Mouse (Mus musculus) ES-E14 (cell line): ENCODE data around the gene Arnt2. TPM values are rescaled to one million over a fixed set of nuclear protein-coding genes. Genes with fewer than 3 reads are reported as not detected.

Experiments
- DNase-seq: peaks from one replicate; pipeline ENCODE4 v3.0.0-alpha.2; 2013; ENCODE audit warnings: low read depth, low spot score
- H3K27ac ChIP-seq: 2 replicates; pipeline ENCODE4 v1.5.1; 2012; ENCODE audit warnings: low read depth, mild to moderate bottlenecking, low read length, moderate library complexity, mixed read lengths; ENCODE audit not compliant: poor library complexity, insufficient read depth, severe bottlenecking
- H3K36me3 ChIP-seq: 2 replicates; pipeline ENCODE4 v1.6.1; 2012; ENCODE audit warnings: mild to moderate bottlenecking, low read length, moderate library complexity, mixed read lengths; ENCODE audit not compliant: control insufficient read depth, poor library complexity, insufficient read depth, severe bottlenecking
- H3K4me1 ChIP-seq, 2 experiments: fragments of 150-350 bp in 1 of 2; sonication (generic) in 1 of 2; 2 replicates each; pipeline ENCODE4 v1.6.1; 2012; ENCODE audit warnings: low read length in 2 of 2, mild to moderate bottlenecking in 1 of 2, mixed read lengths in 1 of 2; ENCODE audit not compliant: control insufficient read depth in 2 of 2, insufficient read depth in 2 of 2, poor library complexity in 1 of 2
- H3K4me3 ChIP-seq, 2 experiments: fragments of 150-350 bp in 1 of 2; sonication (generic) in 1 of 2; 2 replicates each; pipeline ENCODE4 v1.5.1; 2012; ENCODE audit warnings: low read length in 2 of 2, low read depth in 1 of 2, mild to moderate bottlenecking in 1 of 2, mixed read lengths in 1 of 2; ENCODE audit not compliant: insufficient read depth in 1 of 2, poor library complexity in 1 of 2, severe bottlenecking in 1 of 2
- H3K9ac ChIP-seq: 2 replicates; pipeline ENCODE4 v1.6.1; 2012; ENCODE audit warnings: low read depth, mild to moderate bottlenecking, low read length, mixed read lengths; ENCODE audit not compliant: poor library complexity, insufficient read depth, severe bottlenecking
- H3K9me3 ChIP-seq: fragments of 150-350 bp; sonication (generic); 2 replicates; pipeline ENCODE4 v1.6.1; 2012; ENCODE audit warnings: low read depth, mild to moderate bottlenecking, low read length; ENCODE audit not compliant: control insufficient read depth, insufficient read depth
- CHD2 ChIP-seq: IDR thresholded peaks from 2 replicates; pipeline ENCODE4 v1.6.1; 2014; ENCODE audit warnings: mild to moderate bottlenecking, low read depth, low read length, inconsistent platforms
- HCFC1 ChIP-seq: IDR thresholded peaks from 2 replicates; pipeline ENCODE4 v1.6.1; 2012; ENCODE audit warnings: low read length, inconsistent platforms, borderline replicate concordance; ENCODE audit not compliant: insufficient read depth
- MAFK ChIP-seq: IDR thresholded peaks from 2 replicates; pipeline ENCODE4 v1.6.1; 2014; ENCODE audit warnings: mild to moderate bottlenecking, low read depth, low read length, inconsistent platforms; ENCODE audit not compliant: insufficient read depth
- ZC3H11A ChIP-seq: IDR thresholded peaks from 2 replicates; pipeline ENCODE4 v1.6.1; 2012; ENCODE audit warnings: low read depth, mild to moderate bottlenecking, inconsistent platforms, low read length, borderline replicate concordance
- ZNF384 ChIP-seq: IDR thresholded peaks from 2 replicates; pipeline ENCODE4 v1.6.1; 2012; ENCODE audit warnings: low read depth, low read length, inconsistent platforms
- in situ Hi-C, 2 experiments: fragments of 600-800 bp; cut with MboI; formaldehyde crosslinking; loops; one replicate each; pipeline ENCODE4 v1.15.1; 2025; ENCODE audit warnings: low sequenced_read_pairs in 2 of 2, inconsistent platforms in 1 of 2; ENCODE audit not compliant: unreplicated experiment in 2 of 2
- total RNA-seq: library from RNA; depleted of rRNA; stranded (reverse); fragments of 300-350 nt; gene quantifications from 2 replicates; pipeline ENCODE4 v1.2.3, GENCODE M21; 2012

The Arnt2 gene
- total RNA-seq, 1 experiment, result 2.8 TPM

DNA sequence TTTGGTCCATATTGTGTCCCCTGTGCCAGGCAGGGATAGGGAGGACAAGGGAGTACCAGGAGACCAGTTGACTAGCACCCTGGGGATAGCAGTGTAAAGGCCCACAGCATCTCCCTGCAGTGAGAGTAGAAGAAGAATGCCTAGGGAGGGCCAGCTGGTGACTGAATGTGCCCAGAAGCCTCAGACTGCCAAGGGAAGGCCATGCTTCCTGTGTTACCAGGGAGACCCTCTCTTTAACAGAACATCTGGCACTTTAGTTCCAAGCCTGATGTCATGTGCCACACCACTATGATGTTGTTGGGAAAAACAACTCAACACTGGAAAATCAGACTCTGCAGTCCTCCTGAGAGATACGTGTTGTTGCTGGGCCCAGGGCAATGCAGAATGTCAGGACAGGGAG lies 12.7 kb downstream of the Arnt2 start:
- Histone ChIP-seq H3K27ac (no peak overlapping the region), H3K9me3 (no peaks in the 10 kb centered on the region), H3K4me3 (no peak overlapping the region), H3K9ac (no peak overlapping the region), H3K4me1 (peaks cover 0 to 5% of the 10 kb centered on the region in 2 experiments; a peak in 1 of 4 replicates), H3K36me3 (no peaks in the 10 kb centered on the region)
- DNase-seq, result no peak
- in situ Hi-C loops, result no loop called here
- TF ChIP-seq CHD2 (no peak), MAFK (no peak), ZC3H11A (no peak), ZNF384 (no peak), HCFC1 (no peak)

DNA sequence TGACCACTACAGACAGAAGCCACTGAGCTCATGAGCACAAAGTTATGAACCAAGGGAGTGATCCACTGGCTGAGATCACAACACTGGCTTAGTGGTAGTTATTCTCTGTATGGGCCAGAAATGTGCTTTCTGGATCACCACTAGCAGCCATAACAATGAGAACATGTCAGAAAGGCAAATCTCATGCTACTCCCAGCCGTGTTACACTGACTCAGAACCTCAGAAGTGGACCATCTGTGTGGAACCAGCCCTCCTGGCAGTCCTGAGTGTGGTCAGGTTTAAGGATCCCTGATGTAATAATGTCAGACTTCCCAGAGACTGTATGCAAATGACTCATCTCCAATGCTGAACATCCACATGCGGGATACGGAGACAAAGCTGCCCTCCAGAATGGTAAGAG lies 13.4 kb downstream of the Arnt2 start:
- H3K4me3 ChIP-seq, result no peak overlapping the region

DNA sequence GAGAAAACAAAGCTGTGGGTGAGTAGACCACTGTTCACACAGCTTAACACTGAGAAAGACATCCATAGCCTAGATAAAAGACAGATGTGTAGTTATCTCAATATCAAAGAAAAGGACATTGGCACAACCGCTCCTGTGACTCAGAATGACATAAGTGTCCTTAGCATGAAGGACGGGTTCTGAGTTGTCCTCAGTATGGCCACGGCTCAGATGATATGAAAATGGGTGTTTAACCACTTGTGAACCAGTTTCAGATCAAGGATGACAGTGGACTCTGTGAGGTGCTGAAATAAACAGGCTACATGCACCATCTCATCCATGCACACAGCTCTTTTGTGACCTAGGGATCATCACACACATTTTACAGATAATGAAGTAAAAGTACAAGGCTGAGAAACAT lies 22.1 kb downstream of the Arnt2 start:
- TF ChIP-seq HCFC1 (no peak), MAFK (no peak), ZNF384 (no peak), CHD2 (no peak)
- DNase-seq, result no peak
- H3K36me3 ChIP-seq, result no peaks in the 10 kb centered on the region
- H3K4me1 ChIP-seq, result no peaks in the 10 kb centered on the region
- no peak overlapping the region for H3K4me3 ChIP-seq
- H3K9ac ChIP-seq, result no peak overlapping the region
- H3K9me3 ChIP-seq, result no peaks in the 10 kb centered on the region
- H3K27ac ChIP-seq, result no peak overlapping the region
- in situ Hi-C loops, result no loop called here

More for the DNA sequence above, 13.4 kb downstream of the Arnt2 start:
- no peak overlapping the region for H3K27ac ChIP-seq
- H3K4me1 ChIP-seq, result peaks cover 0 to 4% of the 10 kb centered on the region in 2 experiments; a peak in 1 of 4 replicates
- in situ Hi-C loops, result no loop called here
- no peak for DNase-seq
- H3K9me3 ChIP-seq, result no peaks in the 10 kb centered on the region
- H3K9ac ChIP-seq, result no peak overlapping the region
- H3K36me3 ChIP-seq, result no peaks in the 10 kb centered on the region
- TF ChIP-seq ZNF384 (no peak), HCFC1 (no peak), ZC3H11A (no peak), MAFK (no peak), CHD2 (no peak)

DNA sequence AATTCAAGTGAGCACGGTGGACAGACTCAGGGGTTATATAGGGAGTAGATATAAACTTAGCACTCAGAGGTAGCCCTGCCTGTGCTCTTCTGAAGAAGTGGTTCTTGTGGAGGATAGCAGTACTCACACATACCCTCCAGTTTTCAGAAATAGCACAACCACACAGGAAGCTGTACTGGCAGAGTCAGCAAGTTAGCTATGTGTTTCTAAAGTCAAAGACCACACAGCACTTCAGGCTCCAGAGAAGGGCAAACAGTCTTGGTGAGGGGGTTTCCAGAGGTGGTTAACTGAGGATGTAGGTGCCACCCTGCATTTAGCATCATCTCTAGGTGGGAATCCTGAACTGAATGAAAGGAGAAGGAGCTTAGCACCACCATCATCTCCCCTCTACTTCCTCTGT lies 23.5 kb downstream of the Arnt2 start:
- TF ChIP-seq ZC3H11A (no peak), ZNF384 (no peak), HCFC1 (no peak), CHD2 (no peak), MAFK (no peak)
- no peak overlapping the region for H3K27ac ChIP-seq
- in situ Hi-C loops, result no loop called here
- no peaks in the 10 kb centered on the region for H3K4me1 ChIP-seq
- no peaks in the 10 kb centered on the region for H3K36me3 ChIP-seq
- H3K9ac ChIP-seq, result no peak overlapping the region
- no peaks in the 10 kb centered on the region for H3K9me3 ChIP-seq
- H3K4me3 ChIP-seq, result no peak overlapping the region
- no peak for DNase-seq

DNA sequence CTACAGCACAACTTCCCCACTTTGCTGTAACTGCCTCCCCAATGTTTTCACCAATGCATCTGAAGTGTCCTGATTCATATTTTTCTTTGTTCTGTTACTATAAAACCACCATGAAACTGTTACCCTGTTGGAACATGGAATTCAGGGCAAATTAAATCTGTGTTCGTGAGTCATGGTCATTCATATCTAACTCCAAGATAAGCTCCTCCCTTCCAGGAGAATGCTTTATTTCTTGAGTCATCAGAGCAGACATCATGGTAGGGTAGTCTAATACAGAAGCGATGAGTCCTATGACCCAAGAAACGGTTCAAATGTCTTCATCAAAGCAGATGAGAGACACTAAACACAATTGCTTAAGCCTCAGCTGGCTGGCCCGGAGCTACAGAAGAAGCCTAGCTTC lies 25.2 kb downstream of the Arnt2 start:
- Histone ChIP-seq H3K27ac (no peak overlapping the region), H3K36me3 (no peaks in the 10 kb centered on the region), H3K4me1 (no peaks in the 10 kb centered on the region), H3K9me3 (no peaks in the 10 kb centered on the region), H3K9ac (no peak overlapping the region), H3K4me3 (no peak overlapping the region)
- no peak for DNase-seq
- in situ Hi-C loops, result no loop called here
- no peak for TF ChIP-seq ZC3H11A
- TF ChIP-seq CHD2, result no peak
- no peak for TF ChIP-seq MAFK
- no peak for TF ChIP-seq HCFC1
- no peak for TF ChIP-seq ZNF384
